Mouse (Mus musculus) limb, embryonic 14.5 days (tissue): ENCODE data around the gene Epha5. TPM values are rescaled to one million over a fixed set of nuclear protein-coding genes. Genes with fewer than 3 reads are reported as not detected.

Experiments
- ATAC-seq: fragments of 200-750 bp; cut with Nextera tagmentation; 2 replicates; pipeline ENCODE4 v1.8.0; 2017; ENCODE audit warnings: low read depth, moderate number of reproducible peaks, moderate TSS enrichment; ENCODE audit not compliant: low FRiP score
- DNase-seq: peaks from one replicate; pipeline ENCODE4 v3.0.0-alpha.2; 2015; ENCODE audit warnings: low spot score
- H3K27ac ChIP-seq: fragments of 300-500 bp; sonication (generic); replicated peaks from 2 replicates; pipeline ENCODE4 v1.5.1; 2014; ENCODE audit warnings: low read depth, mild to moderate bottlenecking, low read length, moderate library complexity, mixed read lengths
- H3K27me3 ChIP-seq: fragments of 300-500 bp; sonication (generic); 2 replicates; pipeline ENCODE4 v1.6.1; 2014; ENCODE audit warnings: low read length, mixed read lengths; ENCODE audit not compliant: control insufficient read depth, insufficient read depth
- H3K36me3 ChIP-seq: fragments of 300-500 bp; sonication (generic); 2 replicates; pipeline ENCODE4 v1.6.1; 2014; ENCODE audit warnings: mild to moderate bottlenecking, low read length, moderate library complexity, mixed read lengths; ENCODE audit not compliant: control insufficient read depth, insufficient read depth
- H3K4me1 ChIP-seq: fragments of 300-500 bp; sonication (generic); 2 replicates; pipeline ENCODE4 v1.6.1; 2014; ENCODE audit warnings: antibody characterized with exemption, low read length, mixed read lengths; ENCODE audit not compliant: control insufficient read depth, insufficient read depth
- H3K4me2 ChIP-seq: fragments of 300-500 bp; sonication (generic); replicated peaks from 2 replicates; pipeline ENCODE4 v1.6.1; 2014; ENCODE audit warnings: low read depth, mild to moderate bottlenecking, low read length, moderate library complexity; ENCODE audit not compliant: severe bottlenecking
- H3K4me3 ChIP-seq: fragments of 300-500 bp; sonication (generic); replicated peaks from 2 replicates; pipeline ENCODE4 v1.5.1; 2014; ENCODE audit warnings: low read length
- H3K9ac ChIP-seq: fragments of 300-500 bp; sonication (generic); 2 replicates; pipeline ENCODE4 v1.6.1; 2014; ENCODE audit warnings: mild to moderate bottlenecking, low read depth, low read length, moderate library complexity; ENCODE audit not compliant: severe bottlenecking
- H3K9me3 ChIP-seq: fragments of 300-500 bp; sonication (generic); 2 replicates; pipeline ENCODE4 v1.6.1; 2016; ENCODE audit warnings: low read length; ENCODE audit not compliant: control insufficient read depth
- POLR2A ChIP-seq: fragments of 200-500 bp; IDR thresholded peaks from 2 replicates; pipeline ENCODE4 v1.8.0; 2012; ENCODE audit warnings: inconsistent platforms, mild to moderate bottlenecking, moderate library complexity, borderline replicate concordance; ENCODE audit not compliant: insufficient read depth, insufficient read length; ENCODE audit errors: extremely low read depth
- WGBS: fragments of 180-500 bp; shearing (Covaris S2); extraction: QIAGEN DNeasy Blood & Tissue Kit; methylation state at CpG from one replicate; pipeline ENCODE4 v1.1.7; 2014; 5-methylcytosine and 5-hydroxymethylcytosine counted together
- polyA plus RNA-seq, 2 experiments: library from polyadenylated mRNA; depleted of rRNA in 1 of 2; stranded (reverse) in 1 of 2; unstranded in 1 of 2; fragments of >200 nt; fragmentation: Nextera tagmentation in 1 of 2; extraction: Ambion mirVana in 1 of 2; gene quantifications; 2 replicates each; pipeline versions ENCODE4 v1.2.1 to v1.2.3; 2012 to 2014

Gene Epha5
- polyA plus RNA-seq, 2 experiments = 4.0 to 6.2 TPM

DNA sequence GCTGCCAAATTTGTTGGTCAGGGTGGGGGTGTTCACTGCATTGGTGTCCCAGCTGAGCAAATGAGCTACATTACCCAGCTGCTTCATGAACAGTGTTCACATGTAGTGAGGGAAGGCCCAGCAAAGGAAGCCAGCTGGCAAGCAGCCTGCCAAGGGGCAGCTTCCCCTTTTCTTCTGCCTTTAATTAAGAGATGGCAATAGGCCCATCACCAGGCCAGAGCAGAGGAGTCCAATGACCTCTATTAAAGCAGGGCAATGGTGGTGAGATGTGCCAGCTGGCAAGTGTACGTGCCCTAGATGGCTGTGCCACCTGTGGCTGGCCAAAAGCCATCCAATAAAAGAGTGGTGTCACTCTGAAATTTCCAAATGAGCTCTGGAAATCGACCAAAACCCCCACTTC lies 264.1 kb downstream of the Epha5 start:
- H3K36me3 ChIP-seq = no peaks in the 10 kb centered on the region
- no peak overlapping the region for H3K4me3 ChIP-seq
- ATAC-seq (no peak), DNase-seq (no peak)
- no peak overlapping the region for H3K4me2 ChIP-seq
- 53% methylated on average over 2 of the region's 2 CpGs for WGBS
- no peaks in the 10 kb centered on the region for H3K9me3 ChIP-seq
- no peak for TF ChIP-seq POLR2A
- H3K9ac ChIP-seq = no peak overlapping the region
- no peaks in the 10 kb centered on the region for H3K4me1 ChIP-seq
- no peak overlapping the region for H3K27ac ChIP-seq
- no peaks in the 10 kb centered on the region for H3K27me3 ChIP-seq

GRCm38 (mm10) chr5:84142138-84142537 lies 275.0 kb downstream of the Epha5 start:
- 53% methylated on average over 4 of the region's 4 CpGs for WGBS
- TF ChIP-seq POLR2A = no peak

GRCm38 (mm10) chr5:84095947-84096346 lies 321.2 kb downstream of the Epha5 start:
- Histone ChIP-seq H3K27ac (no peak overlapping the region), H3K9ac (no peak overlapping the region), H3K4me3 (no peak overlapping the region), H3K4me2 (no peak overlapping the region), H3K36me3 (no peaks in the 10 kb centered on the region), H3K4me1 (no peaks in the 10 kb centered on the region), H3K27me3 (no peaks in the 10 kb centered on the region), H3K9me3 (no peaks in the 10 kb centered on the region)
- no peak for DNase-seq
- no peak for ATAC-seq
- TF ChIP-seq POLR2A = no peak
- WGBS = 77% methylated on average over 11 of the region's 11 CpGs

More at GRCm38 (mm10) chr5:84142138-84142537, 275.0 kb downstream of the Epha5 start:
- ATAC-seq (no peak), DNase-seq (no peak)
- no peaks in the 10 kb centered on the region for H3K9me3 ChIP-seq
- H3K4me1 ChIP-seq = no peaks in the 10 kb centered on the region
- H3K9ac ChIP-seq = no peak overlapping the region
- H3K27ac ChIP-seq = no peak overlapping the region
- H3K4me3 ChIP-seq = no peak overlapping the region
- no peaks in the 10 kb centered on the region for H3K27me3 ChIP-seq
- H3K4me2 ChIP-seq = no peak overlapping the region
- H3K36me3 ChIP-seq = no peaks in the 10 kb centered on the region

GRCm38 (mm10) chr5:84081321-84081720 lies 335.9 kb downstream of the Epha5 start:
- ATAC-seq (no peak), DNase-seq (no peak)
- WGBS = 55% methylated on average over 6 of the region's 6 CpGs
- no peaks in the 10 kb centered on the region for H3K4me1 ChIP-seq
- no peak overlapping the region for H3K4me3 ChIP-seq
- no peak overlapping the region for H3K9ac ChIP-seq
- no peak overlapping the region for H3K27ac ChIP-seq
- TF ChIP-seq POLR2A = no peak
- no peaks in the 10 kb centered on the region for H3K36me3 ChIP-seq
- H3K4me2 ChIP-seq = no peak overlapping the region
- no peaks in the 10 kb centered on the region for H3K9me3 ChIP-seq
- H3K27me3 ChIP-seq = no peaks in the 10 kb centered on the region

DNA sequence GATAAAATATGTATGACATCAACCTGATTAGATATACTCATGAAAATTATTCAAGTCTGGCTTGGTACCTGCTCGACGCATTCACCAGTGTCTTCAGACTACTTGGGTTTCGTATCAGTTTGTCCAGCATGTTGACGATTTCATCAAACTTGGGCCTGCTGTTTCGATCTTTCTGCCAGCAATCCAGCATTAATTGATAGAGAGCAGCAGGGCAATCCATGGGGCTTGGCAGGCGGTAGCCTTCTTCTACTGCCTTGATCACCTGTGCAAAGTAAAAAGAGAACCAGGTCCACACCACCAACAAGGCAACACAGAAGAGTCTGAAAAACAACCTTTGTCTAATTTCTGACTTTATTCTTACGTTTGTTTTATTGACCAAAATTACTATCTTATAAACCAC lies 346.2 kb downstream of the Epha5 start:
- H3K4me1 ChIP-seq = no peaks in the 10 kb centered on the region
- no peak overlapping the region for H3K9ac ChIP-seq
- 84% methylated on average over 7 of the region's 7 CpGs for whole genome bisulfite sequencing
- no peak overlapping the region for H3K27ac ChIP-seq
- no peak for TF ChIP-seq POLR2A
- no peaks in the 10 kb centered on the region for H3K36me3 ChIP-seq
- no peaks in the 10 kb centered on the region for H3K9me3 ChIP-seq
- no peak overlapping the region for H3K4me3 ChIP-seq
- no peak for DNase-seq
- no peak overlapping the region for H3K4me2 ChIP-seq
- H3K27me3 ChIP-seq = no peaks in the 10 kb centered on the region
- ATAC-seq = no peak

DNA sequence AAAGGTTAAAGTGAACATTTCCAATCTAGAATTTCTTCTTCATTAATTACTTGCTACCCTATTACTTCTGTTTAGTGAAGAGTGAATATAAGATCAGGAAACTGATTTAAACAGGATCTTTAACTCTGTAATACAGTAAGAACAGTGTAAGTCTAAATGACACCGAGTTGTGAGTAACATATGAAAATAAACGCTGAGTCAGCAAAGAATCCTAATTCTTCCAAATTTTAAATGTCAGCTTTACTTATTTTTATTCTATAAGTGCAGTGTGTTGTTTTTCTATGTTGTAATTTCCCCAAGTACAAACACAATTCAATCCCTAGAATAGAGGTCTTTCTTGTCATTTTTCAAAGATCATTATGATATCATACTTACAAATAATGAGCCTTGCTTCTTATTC lies 363.3 kb downstream of the Epha5 start:
- H3K27ac ChIP-seq = no peak overlapping the region
- DNase-seq = no peak
- H3K36me3 ChIP-seq = no peaks in the 10 kb centered on the region
- no peaks in the 10 kb centered on the region for H3K4me1 ChIP-seq
- no peak overlapping the region for H3K9ac ChIP-seq
- no peak for ATAC-seq
- no peak for TF ChIP-seq POLR2A
- H3K9me3 ChIP-seq = no peaks in the 10 kb centered on the region
- no peak overlapping the region for H3K4me2 ChIP-seq
- 84% methylated on average over 2 of the region's 2 CpGs for WGBS
- no peaks in the 10 kb centered on the region for H3K27me3 ChIP-seq
- no peak overlapping the region for H3K4me3 ChIP-seq
